Mouse (Mus musculus) embryo, embryonic 10.5 days (tissue): Measurements from ENCODE around the gene Pou5f1.

Experiments used
- DNase-seq: peaks from one replicate; pipeline ENCODE4 v3.0.0-alpha.2; 2015; ENCODE audit warnings: low spot score

Gene Pou5f1

DNA sequence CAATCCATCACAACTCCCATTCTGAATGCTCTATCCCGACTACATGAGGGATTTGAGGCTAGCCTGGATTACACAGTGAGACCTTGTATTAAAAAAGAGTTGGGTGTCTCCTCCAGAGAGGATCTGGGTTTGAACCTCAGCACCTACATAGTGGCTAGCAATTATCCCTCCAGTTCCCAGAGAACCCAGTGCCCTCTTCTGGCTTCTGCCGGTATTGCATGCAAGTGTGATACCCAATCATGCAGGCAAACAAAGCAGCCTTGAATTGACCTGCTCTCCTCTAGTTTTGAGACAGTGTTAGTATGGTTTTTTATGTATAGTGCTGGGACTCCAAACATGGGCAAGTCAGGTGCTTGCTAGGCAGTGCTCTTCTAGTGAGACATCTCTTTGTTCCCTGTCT lies 8.1 kb downstream of the Pou5f1 start:
- DNase-seq, result peak; percentile 87

- peak; percentile 50 for DNase-seq
These were observed 8.9 kb downstream of the Pou5f1 start for GRCm38 (mm10) chr17:35514756-35515155.

- peak; percentile 70 for DNase-seq
These were observed 10.3 kb downstream of the Pou5f1 start for GRCm38 (mm10) chr17:35515911-35516640.

DNA sequence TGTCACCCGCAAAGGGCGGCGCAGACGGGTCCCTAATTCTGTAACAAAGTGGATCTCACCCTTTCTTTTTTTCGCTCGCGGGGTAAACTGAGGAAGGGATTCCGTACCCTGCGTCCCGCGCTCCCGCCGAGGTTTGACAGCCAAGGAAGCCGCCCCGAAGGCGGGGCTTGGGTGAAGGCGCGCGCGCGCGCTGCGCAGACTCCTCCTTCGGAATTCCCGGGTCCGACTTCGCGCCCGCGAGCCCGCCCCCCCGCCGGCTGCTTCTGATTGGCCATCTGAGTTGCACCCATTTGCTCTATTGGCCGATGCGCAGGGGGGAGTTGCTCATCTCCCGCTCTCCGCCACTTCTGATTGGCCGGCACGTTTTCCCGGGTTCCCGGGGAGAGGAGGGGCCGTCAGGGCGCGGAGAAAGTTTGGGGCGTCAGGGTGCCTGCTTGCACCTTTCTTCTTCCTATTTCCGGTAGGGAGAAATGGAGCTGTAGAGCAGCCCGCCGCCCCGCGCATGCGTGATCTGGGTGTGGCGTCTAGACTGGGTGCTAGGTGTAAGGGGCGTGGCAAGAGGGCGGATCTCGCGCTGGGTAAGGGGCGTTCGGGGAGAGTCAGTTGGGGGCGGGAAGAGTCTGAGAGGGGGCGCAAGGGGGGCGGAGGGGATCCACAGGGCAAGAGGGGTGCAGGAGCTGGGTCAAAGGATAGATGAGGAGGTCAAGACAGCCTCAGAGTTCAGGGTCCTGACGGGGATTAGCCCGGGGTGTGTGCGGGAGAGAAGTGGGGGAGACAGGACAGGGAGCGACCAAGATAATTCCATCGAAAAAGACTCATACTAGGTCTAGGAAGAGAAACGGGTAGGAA lies 11.1 kb downstream of the Pou5f1 start, which contains the start of the genes Tcf19 and Cchcr1:
Gene Tcf19 (minus strand): TSS at position 173 of the 849 bp plus-strand sequence.
Gene Cchcr1 (plus strand): TSS at position 449 of the 849 bp plus-strand sequence.
- DNase-seq, result peak; percentile 97

- peak; percentile 27 for DNase-seq
These were observed 11.7 kb downstream of the Pou5f1 start for GRCm38 (mm10) chr17:35517526-35517925.

- no peak for DNase-seq
These were observed 18.5 kb downstream of the Pou5f1 start for GRCm38 (mm10) chr17:35524354-35524753.

DNA sequence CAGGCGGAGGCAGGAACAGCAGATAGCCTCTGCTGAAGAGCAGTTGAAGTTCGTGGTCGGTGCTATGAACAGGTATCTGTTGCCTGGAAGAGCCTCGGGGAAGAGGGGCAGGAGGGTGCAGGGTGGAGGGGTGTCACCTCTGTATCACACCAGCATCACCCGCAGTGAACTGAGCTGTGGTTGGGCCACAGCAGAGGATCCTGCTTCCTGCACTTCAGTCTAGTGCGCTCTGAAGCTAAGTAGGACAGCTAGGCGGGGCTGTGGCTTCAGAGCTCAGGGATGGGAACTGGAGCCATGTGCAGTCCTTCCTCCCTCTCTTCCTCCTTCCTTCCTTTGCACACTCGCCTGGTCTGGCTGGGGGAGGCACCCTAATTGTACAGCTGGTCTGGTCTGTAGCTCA lies 20.8 kb downstream of the Pou5f1 start:
- DNase-seq, result no peak

DNA sequence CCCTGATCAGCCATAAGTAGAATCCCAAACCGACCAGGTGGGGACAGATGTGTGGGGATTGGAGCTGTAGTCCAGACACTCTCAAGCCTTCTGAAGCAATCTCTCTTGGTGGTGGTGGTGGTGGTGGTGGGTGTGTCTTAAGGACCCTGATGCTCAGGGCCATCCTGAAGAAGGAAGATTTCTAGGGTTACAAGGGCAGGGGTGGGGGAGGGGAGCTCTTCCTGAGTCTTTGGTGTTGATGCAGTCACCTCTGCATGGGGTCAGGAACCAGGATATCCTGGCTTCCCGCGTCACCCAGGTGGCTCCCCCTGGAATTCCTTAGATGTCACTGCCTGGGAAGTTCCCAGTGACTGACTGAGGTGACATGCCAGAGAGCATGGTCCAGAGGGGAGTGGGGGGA lies 26.5 kb downstream of the Pou5f1 start:
- no peak for DNase-seq

DNA sequence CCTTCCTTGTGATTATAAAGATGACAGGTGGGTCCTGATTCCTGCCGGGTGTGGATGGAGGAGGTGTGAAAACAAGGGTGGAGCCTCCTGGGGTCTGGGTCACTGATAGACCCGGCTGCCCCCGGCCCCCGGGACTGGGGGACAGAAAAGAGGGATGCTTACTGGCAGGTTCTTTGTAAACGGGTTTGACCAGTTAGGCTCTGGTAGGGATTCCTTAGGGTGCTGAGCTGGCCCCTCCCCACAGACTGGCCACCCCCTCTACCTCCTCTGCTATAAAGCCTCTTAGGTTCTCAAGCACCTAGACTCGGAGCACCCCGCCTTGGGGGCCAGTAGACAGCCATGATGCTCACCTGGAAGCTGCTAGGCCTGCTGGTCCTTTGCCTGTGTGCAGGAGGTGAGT lies 27.1 kb downstream of the Pou5f1 start, which contains the start of gene Psors1c2:
Gene Psors1c2 (plus strand): TSS at position 301 of the 400 bp plus-strand sequence.
- no peak for DNase-seq

GRCm38 (mm10) chr17:35534343-35534742 lies 28.5 kb downstream of the Pou5f1 start:
- peak; percentile 87 for DNase-seq

GRCm38 (mm10) chr17:35537421-35537820 lies 31.6 kb downstream of the Pou5f1 start:
- no peak for DNase-seq

DNA sequence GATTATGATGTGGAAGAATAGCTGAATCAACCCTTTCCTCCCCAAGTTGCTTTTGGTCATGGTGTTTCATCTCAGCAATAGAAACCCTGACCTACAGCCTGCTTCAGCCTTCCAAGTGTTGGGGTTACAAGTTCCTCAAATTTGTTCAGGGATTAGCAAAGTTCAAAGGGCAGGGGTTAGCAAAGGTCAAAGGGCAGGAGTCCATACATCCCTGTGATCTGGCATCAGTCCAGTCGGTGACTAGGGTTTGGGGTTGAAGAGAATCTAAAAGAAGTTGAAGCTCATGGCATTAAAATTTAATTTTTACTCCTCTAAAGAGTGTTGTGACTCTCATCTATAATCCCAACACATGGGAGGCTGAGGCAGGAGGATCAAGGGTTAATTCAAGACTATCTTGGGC lies 32.7 kb downstream of the Pou5f1 start:
- DNase-seq, result no peak

GRCm38 (mm10) chr17:35539540-35539939 lies 33.7 kb downstream of the Pou5f1 start:
- no peak for DNase-seq

DNA sequence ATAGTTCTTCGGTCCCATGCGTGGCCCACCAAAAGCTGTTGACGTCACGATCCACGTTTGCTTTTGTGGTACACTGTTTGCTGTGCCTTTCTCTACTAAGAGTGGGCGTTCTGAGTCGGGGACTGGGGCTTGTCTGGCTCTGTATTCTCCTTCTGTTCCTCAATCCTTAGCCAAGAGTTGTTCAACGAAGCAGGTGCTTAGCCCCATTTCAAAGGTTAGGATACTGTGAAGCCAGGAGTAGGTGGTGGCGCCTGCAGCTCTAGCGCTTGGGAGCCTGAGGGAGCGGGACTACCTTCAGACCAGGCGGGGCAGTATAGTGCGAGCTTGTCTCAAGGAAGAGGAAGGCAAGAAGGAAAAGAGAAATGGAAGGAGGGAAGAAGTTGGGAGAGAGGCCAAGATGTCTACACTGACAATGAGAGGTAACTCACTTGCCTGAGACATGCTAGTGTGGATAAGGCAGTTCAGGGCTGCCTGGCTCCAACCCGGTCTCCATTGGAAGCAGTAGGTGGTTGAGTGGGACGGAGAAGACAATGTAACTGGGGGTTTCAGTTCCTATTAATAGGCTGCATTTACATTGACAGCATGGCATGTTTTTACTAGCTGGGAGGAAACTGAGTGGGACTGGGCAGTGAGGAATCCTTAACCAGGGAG lies 37.1 kb downstream of the Pou5f1 start:
- no peak for DNase-seq

DNA sequence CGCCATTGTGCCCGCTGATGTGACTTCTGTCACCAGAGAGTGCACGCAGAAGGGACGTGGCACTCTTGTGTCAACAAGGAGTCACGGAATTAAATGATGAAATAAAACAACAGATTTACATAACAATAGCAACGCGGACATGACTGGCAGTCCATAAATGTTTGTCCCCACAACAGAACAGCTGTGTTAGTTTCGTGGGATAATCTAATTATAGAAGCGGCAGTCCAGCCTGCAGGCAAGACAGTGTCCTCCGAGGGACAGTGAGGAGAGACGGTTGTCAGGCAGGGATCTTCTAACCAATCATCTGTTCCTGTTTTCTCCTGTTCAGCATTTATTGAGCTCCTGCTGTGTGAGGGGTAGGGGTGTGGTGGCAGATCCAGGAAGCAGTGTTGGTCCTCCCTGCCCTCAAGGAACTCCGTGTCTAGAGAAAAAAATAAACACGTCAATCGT lies 37.6 kb downstream of the Pou5f1 start:
- DNase-seq, result peak; percentile 30

DNA sequence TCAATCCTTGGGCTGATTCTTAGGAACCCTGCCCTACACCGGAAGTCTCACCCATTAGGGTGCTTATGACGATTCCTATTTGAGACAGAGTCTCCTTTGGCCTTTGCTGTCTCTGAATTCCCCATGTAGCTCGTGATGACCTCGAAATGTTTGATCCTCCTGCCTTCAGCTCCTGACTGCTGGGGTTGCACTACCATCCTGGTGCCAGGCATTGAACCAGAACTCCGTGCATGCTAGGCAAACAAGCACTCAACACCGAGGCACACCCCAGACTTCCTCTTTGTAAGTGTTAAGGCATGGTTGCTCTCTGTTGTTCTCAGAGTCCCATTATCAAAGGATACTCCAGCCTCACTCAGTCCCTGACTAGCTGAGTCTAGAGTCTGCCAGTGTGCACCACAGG lies 38.2 kb downstream of the Pou5f1 start:
- DNase-seq, result no peak

DNA sequence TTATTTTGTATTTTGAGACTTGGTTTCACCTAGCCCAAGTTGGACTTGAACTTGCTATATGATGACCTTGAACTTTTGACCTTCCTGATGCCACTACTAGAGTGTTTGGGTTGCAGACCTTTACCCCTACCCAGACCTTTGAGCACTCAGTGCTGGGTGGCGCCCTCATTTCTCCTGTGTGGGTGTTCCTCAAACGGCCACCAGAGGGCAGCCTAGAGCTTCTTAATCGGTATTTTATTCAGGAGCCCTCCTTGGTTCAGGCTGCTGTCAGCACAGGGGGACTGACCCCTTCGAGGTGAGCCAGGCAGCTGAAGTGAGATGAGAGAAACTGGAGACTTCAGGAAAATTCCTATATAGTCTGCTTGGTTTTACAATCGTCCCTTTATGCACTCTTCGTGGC lies 38.9 kb downstream of the Pou5f1 start:
- DNase-seq, result peak; percentile 76

GRCm38 (mm10) chr17:35547465-35547864 lies 41.6 kb downstream of the Pou5f1 start:
- no peak for DNase-seq

- DNase-seq, result no peak
These were observed 42.8 kb downstream of the Pou5f1 start for GRCm38 (mm10) chr17:35548636-35549035.

GRCm38 (mm10) chr17:35549437-35550142 lies 43.8 kb downstream of the Pou5f1 start:
- no peak for DNase-seq

DNA sequence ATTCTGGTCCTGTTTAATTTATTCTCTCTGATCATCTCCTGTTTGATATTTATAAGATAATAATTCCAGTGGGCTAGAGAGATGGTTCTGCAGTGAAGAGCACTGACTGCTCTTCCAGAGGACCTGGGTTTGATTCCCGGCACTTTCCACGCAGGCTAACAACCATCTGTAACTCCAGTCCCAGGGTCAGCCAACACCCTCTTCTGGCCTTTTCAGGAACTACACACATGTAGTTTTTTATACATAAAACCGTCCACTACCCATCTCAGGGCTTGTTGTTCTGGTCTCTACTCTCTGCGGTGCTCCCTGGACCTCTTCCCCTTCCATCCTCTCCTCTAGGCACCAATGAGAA lies 44.3 kb downstream of the Pou5f1 start:
- DNase-seq, result no peak

DNA sequence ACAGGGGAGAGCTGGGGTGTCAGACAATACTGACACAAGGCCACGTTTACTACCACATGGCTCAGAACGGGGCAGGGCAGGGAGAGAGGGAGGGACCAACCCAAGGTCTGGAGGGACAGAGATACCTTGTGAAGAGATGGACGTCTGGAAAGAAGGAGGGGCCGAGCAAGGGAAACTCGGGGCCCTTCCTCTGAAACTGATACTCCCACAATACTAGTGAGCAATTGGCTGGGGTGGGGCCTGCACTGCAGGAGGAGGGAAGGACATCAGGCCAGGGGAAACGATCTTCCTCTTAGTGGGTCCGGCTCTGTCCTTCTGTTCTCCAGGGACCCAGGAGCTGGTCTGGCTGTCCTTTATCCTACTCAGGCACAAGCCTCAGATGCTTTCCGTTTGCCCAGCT lies 45.1 kb downstream of the Pou5f1 start:
- no peak for DNase-seq
